Comparison of ENCODE assay signal across 13 mouse cellular contexts in the genomic region with DNA sequence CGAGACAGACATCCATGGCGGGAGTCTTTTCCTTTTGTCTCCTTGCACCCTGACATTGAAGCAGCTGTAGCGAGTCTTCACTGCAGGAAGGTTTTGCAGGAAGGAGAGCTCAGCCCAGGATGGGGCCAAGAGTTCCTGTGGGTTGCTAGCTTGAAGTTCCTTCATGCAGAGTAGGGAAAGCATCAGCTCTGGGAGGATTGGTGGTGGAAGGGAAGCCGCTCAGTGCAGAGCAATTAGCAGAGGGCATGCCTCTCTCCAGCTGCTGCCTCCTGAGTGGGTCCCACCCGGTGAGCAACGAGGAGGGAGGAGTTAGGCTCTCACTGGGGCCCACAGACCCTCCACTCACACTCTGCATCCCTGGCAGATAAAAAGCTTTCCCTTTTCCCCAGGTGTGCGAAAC.
DNase-seq lines count a peak whose midpoint lies in the region; ATAC-seq and TF ChIP-seq lines count a peak whose summit lies in the region.
"Had no signal": no experiment of that assay in that cellular context is flagged by ENCODE, and none has a peak within 500 bp of the region (broad histone marks: within the 10 kb centered on the region; RNA-seq: fewer than 3 reads in every experiment).

No protein-coding gene starts in this region.

- peak overlapping the region; percentile 52 for H3K27ac ChIP-seq in embryonic facial prominence, embryonic 14.5 days (replicated peaks; ENCODE audit: low read depth, low read length)
- peak overlapping the region; percentile 67; the same call in 1 of the 2 replicates for H3K27ac ChIP-seq in limb, embryonic 13.5 days
- H3K27ac ChIP-seq: heart, embryonic 15.5 days had no signal

- no peaks in the 10 kb centered on the region for H3K9me3 ChIP-seq in E14TG2a.4 (ENCODE audit: low read length)
- no peaks in the 10 kb centered on the region for H3K9me3 ChIP-seq in embryonic facial prominence, embryonic 14.5 days (ENCODE audit: control insufficient read depth, low read length)
- H3K9me3 ChIP-seq in limb, embryonic 13.5 days, result no peaks in the 10 kb centered on the region
- H3K9me3 ChIP-seq: heart, embryonic 15.5 days had no signal

- no peaks in the 10 kb centered on the region for H3K36me3 ChIP-seq in E14TG2a.4 (ENCODE audit: insufficient read depth, low read length)
- no peaks in the 10 kb centered on the region for H3K36me3 ChIP-seq in embryonic facial prominence, embryonic 14.5 days (ENCODE audit: control insufficient read depth, insufficient read depth, low read length)
- no peaks in the 10 kb centered on the region for H3K36me3 ChIP-seq in limb, embryonic 13.5 days
- H3K36me3 ChIP-seq: heart, embryonic 15.5 days had no signal

- intact Hi-C loops in heart, postnatal 14 days (cut with DNase I), result no loop called here
- intact Hi-C loops in left cerebral cortex, postnatal 36 days (cut with DNase I), result no loop called here

- H3K9ac ChIP-seq in embryonic facial prominence, embryonic 14.5 days (ENCODE audit: low read depth, low read length), result no peak overlapping the region
- H3K9ac ChIP-seq in limb, embryonic 13.5 days, result no peak overlapping the region
- H3K9ac ChIP-seq: heart, embryonic 15.5 days had no signal

- no peak for TF ChIP-seq CTCF in E14TG2a.4 (conservative IDR thresholded peaks at IDR 0.05; ENCODE audit: low read length)

- no peak overlapping the region for H3K4me2 ChIP-seq in embryonic facial prominence, embryonic 14.5 days (ENCODE audit: low read depth, low read length)
- H3K4me2 ChIP-seq in limb, embryonic 13.5 days (replicated peaks), result 0 out of 2 replicates have a peak overlapping the region, but pooled peaks have one; percentile 9
- H3K4me2 ChIP-seq: heart, embryonic 15.5 days; liver, embryonic 11.5 days had no signal

- peak; percentile 58 for ATAC-seq in embryonic facial prominence, embryonic 14.5 days (ENCODE audit: low read depth)
- ATAC-seq in limb, embryonic 13.5 days (ENCODE audit: low FRiP score, low read depth), result 0 out of 2 replicates have a peak, but pooled peaks have one; percentile 57

- peak; percentile 52 for DNase-seq in heart, adult 11 months
- no peak for DNase-seq in heart, postnatal 14 days
- peak; percentile 55 for DNase-seq in embryonic facial prominence, embryonic 14.5 days (ENCODE audit: low spot score)
- no peak for DNase-seq in cerebellum, adult 9-11 months
- no peak for DNase-seq in left cerebral cortex, postnatal 36 days (ENCODE audit: low spot score in 2 of 2)
- DNase-seq in kidney, adult 18-20 months, result no peak
- DNase-seq: kidney, adult 2 months; right cerebral cortex, adult 18-20 months; thymus, postnatal 36 days had no signal

- H3K27me3 ChIP-seq in E14TG2a.4 (ENCODE audit: insufficient read depth, low read length), result no peaks in the 10 kb centered on the region
- H3K27me3 ChIP-seq in embryonic facial prominence, embryonic 14.5 days (replicated peaks; ENCODE audit: control insufficient read depth, insufficient read depth, low read length), result no peaks in the 10 kb centered on the region
- no peaks in the 10 kb centered on the region for H3K27me3 ChIP-seq in limb, embryonic 13.5 days
- H3K27me3 ChIP-seq: heart, embryonic 15.5 days had no signal

- peaks cover 28% of the 10 kb centered on the region for H3K4me1 ChIP-seq in E14TG2a.4 (replicated peaks; ENCODE audit: low read depth, low read length)
- peaks cover 26% of the 10 kb centered on the region for H3K4me1 ChIP-seq in embryonic facial prominence, embryonic 14.5 days (ENCODE audit: control insufficient read depth, insufficient read depth, low read length)
- H3K4me1 ChIP-seq in limb, embryonic 13.5 days, result peaks cover 49% of the 10 kb centered on the region
- H3K4me1 ChIP-seq: heart, embryonic 15.5 days had no signal

- WGBS in embryonic facial prominence, embryonic 14.5 days, result 31% methylated on average over 7 of the region's 7 CpGs
- WGBS in limb, embryonic 13.5 days, result 17% methylated on average over 7 of the region's 7 CpGs

- 0 out of 2 replicates have a peak overlapping the region, but pooled peaks have one; percentile 7 for H3K4me3 ChIP-seq in E14TG2a.4 (replicated peaks; ENCODE audit: low read length)
- no peak overlapping the region for H3K4me3 ChIP-seq in embryonic facial prominence, embryonic 14.5 days (ENCODE audit: low read depth, low read length)
- H3K4me3 ChIP-seq in limb, embryonic 13.5 days, result no peak overlapping the region
- H3K4me3 ChIP-seq: heart, embryonic 15.5 days had no signal

Comparison
In these comparisons a context has a peak if more than half of its experiments do, and no peak if none do; other contexts are left out.
1. DNase-seq: peak in heart, adult 11 months (single experiment) and embryonic facial prominence, embryonic 14.5 days (single experiment); none in heart, postnatal 14 days (0 of 2), cerebellum, adult 9-11 months (single experiment), left cerebral cortex, postnatal 36 days (0 of 2) and kidney, adult 18-20 months (single experiment).